Mouse (Mus musculus): ENCODE data around the gene Elac2.

- TF ChIP-seq EP300 (IDR thresholded peaks at IDR 0.05) (no peak), CTCF (IDR thresholded peaks at IDR 0.05) (no peak)
Measured at GRCm38 (mm10) chr11:65001729-65002128, 22.9 kb downstream of the Elac2 start.
